ENCODE assay signal across 14 mouse cellular contexts in genomic region chr13:43832731-43833130, GRCm38 (mm10). TPM values are rescaled to one million over a fixed set of nuclear protein-coding genes. Genes with fewer than 3 reads are reported as not detected.
DNase-seq lines count a peak whose midpoint lies in the region; ATAC-seq and TF ChIP-seq lines count a peak whose summit lies in the region.
"Had no signal": no experiment of that assay in that cellular context is flagged by ENCODE, and none has a peak within 500 bp of the region (broad histone marks: within the 10 kb centered on the region; RNA-seq: fewer than 3 reads in every experiment).

No protein-coding gene starts in this region.

- no peak for TF ChIP-seq CTCF in forebrain, postnatal 0 days (IDR thresholded peaks at IDR 0.05; ENCODE audit: low read depth)

- no peaks in the 10 kb centered on the region for H3K4me1 ChIP-seq in forebrain, embryonic 14.5 days (ENCODE audit: control insufficient read depth, insufficient read depth, low read length)
- H3K4me1 ChIP-seq in forebrain, postnatal 0 days (ENCODE audit: insufficient read depth), result no peaks in the 10 kb centered on the region
- H3K4me1 ChIP-seq: embryonic facial prominence, embryonic 12.5 days had no signal

- H3K4me2 ChIP-seq in forebrain, embryonic 14.5 days (ENCODE audit: low read length), result no peak overlapping the region
- H3K4me2 ChIP-seq in forebrain, postnatal 0 days (ENCODE audit: low read depth), result no peak overlapping the region
- H3K4me2 ChIP-seq: embryonic facial prominence, embryonic 12.5 days; heart, embryonic 15.5 days; hindbrain, embryonic 14.5 days had no signal

- H3K4me3 ChIP-seq in forebrain, embryonic 14.5 days (ENCODE audit: low read depth, low read length), result no peak overlapping the region
- H3K4me3 ChIP-seq in forebrain, postnatal 0 days (ENCODE audit: low read depth, low read length), result no peak overlapping the region
- H3K4me3 ChIP-seq: embryonic facial prominence, embryonic 12.5 days; heart, embryonic 15.5 days had no signal

- H3K36me3 ChIP-seq in forebrain, embryonic 14.5 days (ENCODE audit: control insufficient read depth, insufficient read depth, low read length), result no peaks in the 10 kb centered on the region
- no peaks in the 10 kb centered on the region for H3K36me3 ChIP-seq in forebrain, postnatal 0 days (ENCODE audit: insufficient read depth)
- H3K36me3 ChIP-seq: embryonic facial prominence, embryonic 12.5 days; heart, embryonic 15.5 days had no signal

- H3K9ac ChIP-seq in forebrain, embryonic 14.5 days (ENCODE audit: low read length), result no peak overlapping the region
- no peak overlapping the region for H3K9ac ChIP-seq in forebrain, postnatal 0 days
- H3K9ac ChIP-seq: embryonic facial prominence, embryonic 12.5 days; heart, embryonic 15.5 days; hindbrain, embryonic 14.5 days had no signal

- no peak for ATAC-seq in forebrain, embryonic 14.5 days
- ATAC-seq in forebrain, postnatal 0 days, result no peak

- no peaks in the 10 kb centered on the region for H3K9me3 ChIP-seq in forebrain, embryonic 14.5 days (replicated peaks; ENCODE audit: control insufficient read depth, low read length)
- no peaks in the 10 kb centered on the region for H3K9me3 ChIP-seq in forebrain, postnatal 0 days (ENCODE audit: low read length)
- H3K9me3 ChIP-seq: embryonic facial prominence, embryonic 12.5 days; heart, embryonic 15.5 days had no signal

- 88% methylated on average over 7 of the region's 7 CpGs for WGBS in forebrain, embryonic 14.5 days
- 73% methylated on average over 7 of the region's 7 CpGs for WGBS in forebrain, postnatal 0 days

- no peak overlapping the region for H3K27ac ChIP-seq in forebrain, embryonic 14.5 days (ENCODE audit: low read depth, low read length)
- H3K27ac ChIP-seq in forebrain, postnatal 0 days (ENCODE audit: low read depth, low read length), result no peak overlapping the region
- H3K27ac ChIP-seq: embryonic facial prominence, embryonic 12.5 days; heart, embryonic 15.5 days; hindbrain, embryonic 14.5 days had no signal

- DNase-seq in forebrain, embryonic 14.5 days (ENCODE audit: low spot score), result peak; percentile 37
- DNase-seq in forebrain, postnatal 0 days, result no peak
- DNase-seq in adrenal gland, adult 8-10 months, result peak; percentile 61
- peak; percentile 46 for DNase-seq in forelimb bud, embryonic 11.5 days (ENCODE audit: low read depth, low spot score)
- DNase-seq in thymus, postnatal 10 days (ENCODE audit: low spot score in 2 of 2), result peak; percentile 53 to 64
- DNase-seq in spleen, postnatal 14 days (ENCODE audit: low spot score in 2 of 2), result no peak
- DNase-seq in spleen, postnatal 36 days (ENCODE audit: low spot score in 2 of 2), result no peak
- no peak for DNase-seq in yolk sac, embryonic 10.5 days (ENCODE audit: low spot score)
- DNase-seq: cerebellum, adult 9-10 months; kidney, adult 11 months had no signal

- no peaks in the 10 kb centered on the region for H3K27me3 ChIP-seq in forebrain, embryonic 14.5 days (replicated peaks; ENCODE audit: control insufficient read depth, insufficient read depth, low read length)
- H3K27me3 ChIP-seq in forebrain, postnatal 0 days (ENCODE audit: insufficient read depth, low read length), result no peaks in the 10 kb centered on the region; the same call in 1 of the 2 replicates
- H3K27me3 ChIP-seq: embryonic facial prominence, embryonic 12.5 days; heart, embryonic 15.5 days had no signal

RNA-seq across cellular contexts. Expression of gene Cd83, which starts 48.2 kb away (rescaled TPM):
- 9.1 and 9.2 TPM in 2 replicates for polyA plus RNA-seq in forebrain, embryonic 14.5 days (2014; fragmentation: Nextera tagmentation; extraction: Ambion mirVana)
- 19.5 and 22.7 TPM in 2 replicates for total RNA-seq in forebrain, postnatal 0 days (2014; rRNA removed)
- polyA plus RNA-seq in forebrain, postnatal 0 days (2015; fragmentation: Nextera tagmentation; extraction: Ambion mirVana), result 14.8 and 21.0 TPM in 2 replicates
- total RNA-seq in adrenal gland, adult 8-10 months (2022), result 1 to 10 TPM; 2.2 to 5.8 (median 3.8) TPM
- total RNA-seq: MEL had no signal

Comparison
In these comparisons a context has a peak if more than half of its experiments do, and no peak if none do; other contexts are left out.
1. DNase-seq: peak in forebrain, embryonic 14.5 days (single experiment), adrenal gland, adult 8-10 months (single experiment), forelimb bud, embryonic 11.5 days (single experiment) and thymus, postnatal 10 days (2 of 2); none in forebrain, postnatal 0 days (single experiment), spleen, postnatal 14 days (0 of 2), spleen, postnatal 36 days (0 of 2) and yolk sac, embryonic 10.5 days (single experiment).